Comparison of ENCODE assay signal across 15 mouse cellular contexts in the genomic region with DNA sequence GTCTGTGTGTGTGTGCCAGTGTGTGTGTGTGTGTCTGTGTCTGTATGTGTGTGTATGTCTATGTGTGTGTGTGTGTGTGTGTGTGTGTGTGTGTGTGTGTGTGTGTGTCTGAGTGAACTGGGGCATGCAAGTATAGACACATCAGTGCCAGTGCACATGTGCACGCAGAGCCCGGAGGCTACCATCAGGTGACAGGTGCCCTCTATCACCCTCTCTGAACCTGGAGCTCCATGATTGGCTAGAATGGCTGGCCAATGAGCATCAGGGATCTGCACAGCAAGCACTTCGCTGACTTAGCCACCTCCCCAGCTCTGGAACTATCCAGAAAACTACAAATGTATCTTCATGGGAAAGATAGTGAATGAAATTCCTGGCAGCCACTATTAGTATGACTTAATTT.
"Had no signal": no experiment of that assay in that cellular context is flagged by ENCODE, and none has a peak within 500 bp of the region (broad histone marks: within the 10 kb centered on the region; RNA-seq: fewer than 3 reads in every experiment).

No protein-coding gene starts in this region.

- H3K36me3 ChIP-seq: intestine, embryonic 15.5 days; limb, embryonic 10.5 days; liver, embryonic 15.5 days; midbrain, embryonic 13.5 days had no signal

- H3K9ac ChIP-seq: intestine, embryonic 15.5 days; kidney, embryonic 15.5 days; limb, embryonic 13.5 days; liver, embryonic 12.5 days; liver, embryonic 15.5 days; lung, embryonic 14.5 days; midbrain, embryonic 13.5 days had no signal

- H3K27ac ChIP-seq: intestine, embryonic 15.5 days; kidney, embryonic 15.5 days; limb, embryonic 10.5 days; limb, embryonic 13.5 days; liver, embryonic 12.5 days; liver, embryonic 15.5 days; macrophage; midbrain, embryonic 13.5 days had no signal

- ATAC-seq: intestine, embryonic 15.5 days; liver, embryonic 12.5 days; lung, postnatal 0 days; midbrain, embryonic 13.5 days had no signal

- H3K4me3 ChIP-seq: intestine, embryonic 15.5 days; kidney, embryonic 15.5 days; limb, embryonic 10.5 days; limb, embryonic 13.5 days; liver, embryonic 12.5 days; liver, embryonic 15.5 days; midbrain, embryonic 13.5 days had no signal

- DNase-seq: kidney, adult 11 months; kidney, adult 8-10 months; kidney, postnatal 10 days; kidney, postnatal 36 days; liver; lung, embryonic 14.5 days had no signal

- H3K9me3 ChIP-seq: intestine, embryonic 15.5 days; limb, embryonic 10.5 days; limb, embryonic 13.5 days; liver, embryonic 15.5 days; midbrain, embryonic 13.5 days had no signal

- H3K4me2 ChIP-seq: intestine, embryonic 15.5 days; kidney, embryonic 15.5 days; limb, embryonic 13.5 days; liver, embryonic 12.5 days; liver, embryonic 15.5 days; lung, embryonic 14.5 days; midbrain, embryonic 13.5 days had no signal

- H3K27me3 ChIP-seq: intestine, embryonic 15.5 days; kidney, embryonic 15.5 days; limb, embryonic 13.5 days; liver, embryonic 12.5 days; liver, embryonic 15.5 days; midbrain, embryonic 13.5 days had no signal

- H3K4me1 ChIP-seq: midbrain, embryonic 13.5 days had no signal
